Mouse (Mus musculus): ENCODE measurements around the gene Stard5.

Gene Stard5

GRCm38 (mm10) chr7:83662711-83663375 lies 31.1 kb downstream of the Stard5 start:
- no peak for DNase-seq (ENCODE audit: low read depth, low spot score)

- no peak for DNase-seq (ENCODE audit: low read depth, low spot score)
Observed at GRCm38 (mm10) chr7:83666087-83666595, 34.4 kb downstream of the Stard5 start.

GRCm38 (mm10) chr7:83667936-83668645 lies 36.3 kb downstream of the Stard5 start:
- no peak for DNase-seq (ENCODE audit: low read depth, low spot score)

- DNase-seq (ENCODE audit: low read depth, low spot score): peak; percentile 22
Observed at GRCm38 (mm10) chr7:83668724-83669123, 37.0 kb downstream of the Stard5 start.

GRCm38 (mm10) chr7:83671573-83671972 lies 39.8 kb downstream of the Stard5 start:
- DNase-seq (ENCODE audit: low read depth, low spot score): no peak

- no peak for DNase-seq (ENCODE audit: low read depth, low spot score)
Observed at GRCm38 (mm10) chr7:83675545-83676254, 43.9 kb downstream of the Stard5 start.

- no peak for DNase-seq (ENCODE audit: low read depth, low spot score)
Observed at GRCm38 (mm10) chr7:83677296-83677695, 45.5 kb downstream of the Stard5 start.

- no peak for DNase-seq (ENCODE audit: low read depth, low spot score)
Observed at GRCm38 (mm10) chr7:83678506-83678905, 46.7 kb downstream of the Stard5 start.

GRCm38 (mm10) chr7:83682640-83683274 lies 51.0 kb downstream of the Stard5 start:
- no peak for DNase-seq (ENCODE audit: low read depth, low spot score)

GRCm38 (mm10) chr7:83695449-83696212 lies 63.9 kb downstream of the Stard5 start:
- DNase-seq (ENCODE audit: low read depth, low spot score): no peak

GRCm38 (mm10) chr7:83699066-83699745 lies 67.4 kb downstream of the Stard5 start:
- DNase-seq (ENCODE audit: low read depth, low spot score): no peak

All from brain, embryonic 18.5 days (tissue).